Comparison of ENCODE assay signal across 24 mouse cellular contexts in genomic region chr3:106144081-106144480, GRCm38 (mm10). TPM values are rescaled to one million over a fixed set of nuclear protein-coding genes. Genes with fewer than 3 reads are reported as not detected.
DNase-seq lines count a peak whose midpoint lies in the region; ATAC-seq and TF ChIP-seq lines count a peak whose summit lies in the region.
"Had no signal": no experiment of that assay in that cellular context is flagged by ENCODE, and none has a peak within 500 bp of the region (broad histone marks: within the 10 kb centered on the region; RNA-seq: fewer than 3 reads in every experiment).

No protein-coding gene starts in this region.

- no peak overlapping the region for H3K4me3 ChIP-seq in forebrain, embryonic 11.5 days (ENCODE audit: low read depth, low read length)
- no peak overlapping the region for H3K4me3 ChIP-seq in forebrain, embryonic 10.5 days
- H3K4me3 ChIP-seq in hindbrain, postnatal 0 days (ENCODE audit: low read length) = no peak overlapping the region
- H3K4me3 ChIP-seq in hindbrain, embryonic 13.5 days = no peak overlapping the region
- H3K4me3 ChIP-seq in stomach, embryonic 16.5 days (replicated peaks; ENCODE audit: low read length) = no peak overlapping the region
- H3K4me3 ChIP-seq in stomach, postnatal 0 days (ENCODE audit: low read depth, low read length) = no peak overlapping the region
- no peak overlapping the region for H3K4me3 ChIP-seq in midbrain, postnatal 0 days (ENCODE audit: low read depth, low read length)
- H3K4me3 ChIP-seq: forebrain, embryonic 15.5 days; heart, adult 2 months; neural tube, embryonic 13.5 days had no signal

- DNase-seq in forebrain, embryonic 11.5 days (ENCODE audit: low spot score) = no peak
- DNase-seq in forebrain, embryonic 10.5 days (ENCODE audit: extremely low spot score, low spot score) = no peak
- no peak for DNase-seq in hindbrain, postnatal 0 days (ENCODE audit: low spot score)
- DNase-seq in stomach, postnatal 0 days (ENCODE audit: low spot score) = no peak
- no peak for DNase-seq in midbrain, postnatal 0 days (ENCODE audit: low spot score)
- DNase-seq in Muller cell, postnatal 12 days (ENCODE audit: inconsistent ontology term) = no peak
- DNase-seq: adrenal gland, postnatal 14 days; cerebellum, adult 11-12 months; gastrocnemius, postnatal 14 days; heart, adult 2 months; heart, postnatal 10 days; kidney, postnatal 25 days; lung, postnatal 14 days had no signal

- no peaks in the 10 kb centered on the region for H3K4me1 ChIP-seq in forebrain, embryonic 11.5 days (replicated peaks; ENCODE audit: control insufficient read depth, insufficient read depth, low read length)
- H3K4me1 ChIP-seq in forebrain, embryonic 10.5 days = no peaks in the 10 kb centered on the region
- H3K4me1 ChIP-seq in hindbrain, postnatal 0 days (ENCODE audit: insufficient read depth, low read length) = no peaks in the 10 kb centered on the region
- H3K4me1 ChIP-seq in hindbrain, embryonic 13.5 days (replicated peaks) = no peaks in the 10 kb centered on the region
- H3K4me1 ChIP-seq in stomach, embryonic 16.5 days (ENCODE audit: control insufficient read depth, insufficient read depth, low read length) = no peaks in the 10 kb centered on the region
- no peaks in the 10 kb centered on the region for H3K4me1 ChIP-seq in stomach, postnatal 0 days (replicated peaks; ENCODE audit: control insufficient read depth, insufficient read depth)
- H3K4me1 ChIP-seq in midbrain, postnatal 0 days (ENCODE audit: insufficient read depth, low read length) = no peaks in the 10 kb centered on the region
- H3K4me1 ChIP-seq: forebrain, embryonic 15.5 days; neural tube, embryonic 13.5 days had no signal

- H3K36me3 ChIP-seq in forebrain, embryonic 11.5 days (ENCODE audit: control insufficient read depth, insufficient read depth, low read length) = no peaks in the 10 kb centered on the region
- no peaks in the 10 kb centered on the region for H3K36me3 ChIP-seq in forebrain, embryonic 10.5 days (replicated peaks)
- no peaks in the 10 kb centered on the region for H3K36me3 ChIP-seq in hindbrain, postnatal 0 days (ENCODE audit: insufficient read depth, low read length)
- H3K36me3 ChIP-seq in hindbrain, embryonic 13.5 days = no peaks in the 10 kb centered on the region
- no peaks in the 10 kb centered on the region for H3K36me3 ChIP-seq in stomach, embryonic 16.5 days (ENCODE audit: control insufficient read depth, insufficient read depth, low read length)
- no peaks in the 10 kb centered on the region for H3K36me3 ChIP-seq in stomach, postnatal 0 days (ENCODE audit: control insufficient read depth, insufficient read depth, low read length)
- H3K36me3 ChIP-seq in midbrain, postnatal 0 days (ENCODE audit: insufficient read depth, low read length) = no peaks in the 10 kb centered on the region
- H3K36me3 ChIP-seq: forebrain, embryonic 15.5 days; G1E; neural tube, embryonic 13.5 days had no signal

- 90% methylated on average over 10 of the region's 10 CpGs for WGBS in forebrain, embryonic 11.5 days
- 93% methylated on average over 10 of the region's 10 CpGs for WGBS in forebrain, embryonic 10.5 days
- 91% methylated on average over 10 of the region's 10 CpGs for WGBS in hindbrain, postnatal 0 days
- WGBS in hindbrain, embryonic 13.5 days = 95% methylated on average over 10 of the region's 10 CpGs
- 86% methylated on average over 10 of the region's 10 CpGs for WGBS in stomach, embryonic 16.5 days
- 85% methylated on average over 10 of the region's 10 CpGs for WGBS in stomach, postnatal 0 days
- 91% methylated on average over 10 of the region's 10 CpGs for WGBS in midbrain, postnatal 0 days

- no peak overlapping the region for H3K4me2 ChIP-seq in forebrain, embryonic 11.5 days (ENCODE audit: low read depth, low read length, severe bottlenecking)
- no peak overlapping the region for H3K4me2 ChIP-seq in hindbrain, postnatal 0 days (ENCODE audit: low read depth, low read length)
- no peak overlapping the region for H3K4me2 ChIP-seq in hindbrain, embryonic 13.5 days
- H3K4me2 ChIP-seq in stomach, embryonic 16.5 days (ENCODE audit: low read depth, low read length) = no peak overlapping the region
- H3K4me2 ChIP-seq in stomach, postnatal 0 days (replicated peaks; ENCODE audit: low read depth) = no peak overlapping the region
- H3K4me2 ChIP-seq in midbrain, postnatal 0 days (ENCODE audit: low read depth, low read length, poor library complexity, severe bottlenecking) = no peak overlapping the region
- H3K4me2 ChIP-seq: forebrain, embryonic 15.5 days; neural tube, embryonic 13.5 days had no signal

- no peak overlapping the region for H3K27ac ChIP-seq in forebrain, embryonic 11.5 days (ENCODE audit: low read depth, low read length)
- no peak overlapping the region for H3K27ac ChIP-seq in forebrain, embryonic 10.5 days
- no peak overlapping the region for H3K27ac ChIP-seq in hindbrain, postnatal 0 days
- H3K27ac ChIP-seq in hindbrain, embryonic 13.5 days = no peak overlapping the region
- no peak overlapping the region for H3K27ac ChIP-seq in stomach, embryonic 16.5 days (ENCODE audit: low read length)
- H3K27ac ChIP-seq in stomach, postnatal 0 days (replicated peaks) = no peak overlapping the region
- H3K27ac ChIP-seq in midbrain, postnatal 0 days (ENCODE audit: low read depth, low read length) = no peak overlapping the region
- H3K27ac ChIP-seq: forebrain, embryonic 15.5 days; heart, adult 2 months; liver, embryonic 14.5 days; neural tube, embryonic 13.5 days had no signal

- H3K9me3 ChIP-seq in forebrain, embryonic 11.5 days (ENCODE audit: control insufficient read depth, low read length) = peaks cover 4% of the 10 kb centered on the region
- H3K9me3 ChIP-seq in forebrain, embryonic 10.5 days = peaks cover 16% of the 10 kb centered on the region
- H3K9me3 ChIP-seq in hindbrain, postnatal 0 days (ENCODE audit: low read length) = no peaks in the 10 kb centered on the region
- H3K9me3 ChIP-seq in hindbrain, embryonic 13.5 days = peaks cover 14% of the 10 kb centered on the region; the same call in 1 of the 2 replicates
- no peaks in the 10 kb centered on the region for H3K9me3 ChIP-seq in stomach, embryonic 16.5 days (replicated peaks; ENCODE audit: control insufficient read depth, low read length)
- H3K9me3 ChIP-seq in stomach, postnatal 0 days (ENCODE audit: control insufficient read depth, low read length) = peaks cover 5% of the 10 kb centered on the region; the same call in 1 of the 2 replicates
- no peaks in the 10 kb centered on the region; the same call in 1 of the 2 replicates for H3K9me3 ChIP-seq in midbrain, postnatal 0 days (ENCODE audit: low read length)
- H3K9me3 ChIP-seq: forebrain, embryonic 15.5 days; G1E had no signal

- 0 out of 2 replicates have a peak, but pooled peaks have one; percentile 8 for ATAC-seq in forebrain, embryonic 11.5 days (replicated peaks; ENCODE audit: low FRiP score)
- ATAC-seq in hindbrain, postnatal 0 days = peak; percentile 38; the same call in 1 of the 2 replicates
- no peak for ATAC-seq in hindbrain, embryonic 13.5 days (ENCODE audit: low FRiP score)
- ATAC-seq in stomach, embryonic 16.5 days (ENCODE audit: insufficient read depth, low FRiP score) = peak; percentile 50
- ATAC-seq in stomach, postnatal 0 days (ENCODE audit: low FRiP score, low TSS enrichment) = no peak
- peak; percentile 15; the same call in 1 of the 2 replicates for ATAC-seq in midbrain, postnatal 0 days (ENCODE audit: low FRiP score)
- ATAC-seq: forebrain, embryonic 15.5 days; inflammation-experienced regulatory T-cells, adult 6 months had no signal

- TF ChIP-seq CTCF in hindbrain, postnatal 0 days (IDR thresholded peaks at IDR 0.05; ENCODE audit: low read depth) = no peak
- no peak for TF ChIP-seq CTCF in stomach, postnatal 0 days (IDR thresholded peaks at IDR 0.05; ENCODE audit: low read depth)
- TF ChIP-seq CTCF in midbrain, postnatal 0 days (IDR thresholded peaks at IDR 0.05) = no peak

- no peaks in the 10 kb centered on the region for H3K27me3 ChIP-seq in forebrain, embryonic 11.5 days (ENCODE audit: control insufficient read depth, insufficient read depth, low read length)
- no peaks in the 10 kb centered on the region for H3K27me3 ChIP-seq in forebrain, embryonic 10.5 days (ENCODE audit: poor library complexity, severe bottlenecking)
- H3K27me3 ChIP-seq in hindbrain, postnatal 0 days (ENCODE audit: insufficient read depth, low read length) = no peaks in the 10 kb centered on the region
- H3K27me3 ChIP-seq in hindbrain, embryonic 13.5 days = no peaks in the 10 kb centered on the region
- no peaks in the 10 kb centered on the region for H3K27me3 ChIP-seq in stomach, embryonic 16.5 days (ENCODE audit: control insufficient read depth, insufficient read depth, low read length)
- no peaks in the 10 kb centered on the region for H3K27me3 ChIP-seq in stomach, postnatal 0 days (ENCODE audit: control insufficient read depth, insufficient read depth, low read length)
- no peaks in the 10 kb centered on the region for H3K27me3 ChIP-seq in midbrain, postnatal 0 days (ENCODE audit: insufficient read depth, low read length)
- H3K27me3 ChIP-seq: forebrain, embryonic 15.5 days; neural tube, embryonic 13.5 days had no signal

- no peak for TF ChIP-seq EP300 in stomach, postnatal 0 days (optimal IDR thresholded peaks at IDR 0.05)

- no peak overlapping the region for H3K9ac ChIP-seq in forebrain, embryonic 11.5 days (ENCODE audit: low read length)
- H3K9ac ChIP-seq in hindbrain, postnatal 0 days (replicated peaks; ENCODE audit: low read length) = no peak overlapping the region
- H3K9ac ChIP-seq in hindbrain, embryonic 13.5 days = no peak overlapping the region
- no peak overlapping the region for H3K9ac ChIP-seq in stomach, embryonic 16.5 days (ENCODE audit: low read length)
- H3K9ac ChIP-seq in stomach, postnatal 0 days (ENCODE audit: low read length) = no peak overlapping the region
- H3K9ac ChIP-seq in midbrain, postnatal 0 days (replicated peaks; ENCODE audit: low read length, poor library complexity, severe bottlenecking) = no peak overlapping the region
- H3K9ac ChIP-seq: forebrain, embryonic 15.5 days; liver, embryonic 14.5 days; neural tube, embryonic 13.5 days had no signal

RNA-seq across cellular contexts. Expression of gene Chil3, which starts 23.3 kb away (rescaled TPM):
- not detected in 2 replicates for polyA plus RNA-seq in forebrain, embryonic 11.5 days (2014; fragmentation: Nextera tagmentation; extraction: Ambion mirVana)
- polyA plus RNA-seq in forebrain, embryonic 10.5 days (2016; fragmentation: Nextera tagmentation; extraction: Ambion mirVana) = not detected in 2 replicates
- total RNA-seq in hindbrain, postnatal 0 days (2014; rRNA removed) = 0.18 TPM in 1 of 2 replicates, not detected in the other
- polyA plus RNA-seq in hindbrain, postnatal 0 days (2015; fragmentation: Nextera tagmentation; extraction: Ambion mirVana) = 0.19 and 0.43 TPM in 2 replicates
- polyA plus RNA-seq in hindbrain, embryonic 13.5 days (2015; fragmentation: Nextera tagmentation; extraction: Ambion mirVana) = not detected in 2 replicates
- polyA plus RNA-seq in stomach, embryonic 16.5 days (2015; fragmentation: Nextera tagmentation; extraction: Ambion mirVana) = 1.7 and 1.9 TPM in 2 replicates
- 0.24 and 0.39 TPM in 2 replicates for polyA plus RNA-seq in stomach, postnatal 0 days (2015; fragmentation: Nextera tagmentation; extraction: Ambion mirVana)
- not detected in 2 replicates for total RNA-seq in midbrain, postnatal 0 days (2014; rRNA removed)
- polyA plus RNA-seq in midbrain, postnatal 0 days (2015; fragmentation: Nextera tagmentation; extraction: Ambion mirVana) = 0.38 TPM in 1 of 2 replicates, not detected in the other
- total RNA-seq: G1E; gastrocnemius, postnatal 14 days; heart, postnatal 10 days; layer of hippocampus, adult 8-10 months; left cerebral cortex, adult 18-20 months; left cerebral cortex, postnatal 36 days had no signal
- polyA plus RNA-seq: forebrain, embryonic 15.5 days; G1E; inflammation-experienced regulatory T-cells, adult 6 months; neural tube, embryonic 13.5 days had no signal

RNA-seq across cellular contexts. Expression of gene Chia1, which starts 31.1 kb away (rescaled TPM):
- 0.16 and 0.44 TPM in 2 replicates for polyA plus RNA-seq in forebrain, embryonic 11.5 days (2014; fragmentation: Nextera tagmentation; extraction: Ambion mirVana)
- 0.77 and 0.90 TPM in 2 replicates for polyA plus RNA-seq in forebrain, embryonic 10.5 days (2016; fragmentation: Nextera tagmentation; extraction: Ambion mirVana)
- total RNA-seq in hindbrain, postnatal 0 days (2014; rRNA removed) = 1.2 and 2.0 TPM in 2 replicates
- polyA plus RNA-seq in hindbrain, postnatal 0 days (2015; fragmentation: Nextera tagmentation; extraction: Ambion mirVana) = 1.4 and 2.0 TPM in 2 replicates
- polyA plus RNA-seq in hindbrain, embryonic 13.5 days (2015; fragmentation: Nextera tagmentation; extraction: Ambion mirVana) = 0.60 and 1.4 TPM in 2 replicates
- 0.08 and 0.26 TPM in 2 replicates for polyA plus RNA-seq in stomach, embryonic 16.5 days (2015; fragmentation: Nextera tagmentation; extraction: Ambion mirVana)
- 1.5 and 1.9 TPM in 2 replicates for polyA plus RNA-seq in stomach, postnatal 0 days (2015; fragmentation: Nextera tagmentation; extraction: Ambion mirVana)
- 0.66 and 5.7 TPM in 2 replicates for total RNA-seq in midbrain, postnatal 0 days (2014; rRNA removed)
- 1.4 and 1.5 TPM in 2 replicates for polyA plus RNA-seq in midbrain, postnatal 0 days (2015; fragmentation: Nextera tagmentation; extraction: Ambion mirVana)
- total RNA-seq: adrenal gland, postnatal 14 days; G1E; gastrocnemius, postnatal 14 days; heart, adult 2 months; heart, postnatal 10 days; megakaryocyte, adult 5-6 weeks had no signal
- polyA plus RNA-seq: G1E; liver, embryonic 14.5 days had no signal

Comparison
In these comparisons a context has a peak if more than half of its experiments do, and no peak if none do; other contexts are left out.
1. ATAC-seq: peak in forebrain, embryonic 11.5 days (single experiment), hindbrain, postnatal 0 days (single experiment), stomach, embryonic 16.5 days (single experiment) and midbrain, postnatal 0 days (single experiment); none in hindbrain, embryonic 13.5 days (single experiment) and stomach, postnatal 0 days (single experiment).